Mouse (Mus musculus) CH12.LX (cell line): Measurements from ENCODE around the gene Srsf2.
A peak's percentile ranks its signal among the peaks of the same experiment; 100 is the strongest.

Experiments used
- EP300 ChIP-seq: IDR thresholded peaks from 2 replicates; pipeline ENCODE4 v1.6.1; 2011; ENCODE audit warnings: low read length, improper control_type of control experiment
- JUND ChIP-seq: conservative IDR thresholded peaks from 2 replicates; pipeline ENCODE4 v1.6.1; 2011; ENCODE audit warnings: low read depth, low read length, improper control_type of control experiment
- PAX5 ChIP-seq: IDR thresholded peaks from 2 replicates; pipeline ENCODE4 v1.6.1; 2012; ENCODE audit warnings: low read length, inconsistent platforms, mixed read lengths
- RAD21 ChIP-seq: IDR thresholded peaks from 2 replicates; pipeline ENCODE4 v1.6.1; 2011; ENCODE audit warnings: low read depth, mild to moderate bottlenecking, low read length, improper control_type of control experiment, moderate library complexity
- USF2 ChIP-seq: conservative IDR thresholded peaks from 2 replicates; pipeline ENCODE4 v1.6.1; 2011; ENCODE audit warnings: low read depth, low read length, improper control_type of control experiment

- peak; percentile 68 for TF ChIP-seq EP300
- TF ChIP-seq PAX5: no peak
- no peak for TF ChIP-seq JUND
- 0 out of 2 replicates have a peak, but pooled peaks have one; percentile 9 for TF ChIP-seq USF2
- peak; percentile 98 for TF ChIP-seq RAD21
These were observed 32.6 kb upstream of the Srsf2 start for GRCm38 (mm10) chr11:116885275-116886151.
